Mouse (Mus musculus): ENCODE data around the gene Rtn3. TPM values are rescaled to one million over a fixed set of nuclear protein-coding genes. Genes with fewer than 3 reads are reported as not detected.

Rtn3 gene
- polyA plus RNA-seq (2017; shearing (Covaris generic)): 56.7 TPM

DNA sequence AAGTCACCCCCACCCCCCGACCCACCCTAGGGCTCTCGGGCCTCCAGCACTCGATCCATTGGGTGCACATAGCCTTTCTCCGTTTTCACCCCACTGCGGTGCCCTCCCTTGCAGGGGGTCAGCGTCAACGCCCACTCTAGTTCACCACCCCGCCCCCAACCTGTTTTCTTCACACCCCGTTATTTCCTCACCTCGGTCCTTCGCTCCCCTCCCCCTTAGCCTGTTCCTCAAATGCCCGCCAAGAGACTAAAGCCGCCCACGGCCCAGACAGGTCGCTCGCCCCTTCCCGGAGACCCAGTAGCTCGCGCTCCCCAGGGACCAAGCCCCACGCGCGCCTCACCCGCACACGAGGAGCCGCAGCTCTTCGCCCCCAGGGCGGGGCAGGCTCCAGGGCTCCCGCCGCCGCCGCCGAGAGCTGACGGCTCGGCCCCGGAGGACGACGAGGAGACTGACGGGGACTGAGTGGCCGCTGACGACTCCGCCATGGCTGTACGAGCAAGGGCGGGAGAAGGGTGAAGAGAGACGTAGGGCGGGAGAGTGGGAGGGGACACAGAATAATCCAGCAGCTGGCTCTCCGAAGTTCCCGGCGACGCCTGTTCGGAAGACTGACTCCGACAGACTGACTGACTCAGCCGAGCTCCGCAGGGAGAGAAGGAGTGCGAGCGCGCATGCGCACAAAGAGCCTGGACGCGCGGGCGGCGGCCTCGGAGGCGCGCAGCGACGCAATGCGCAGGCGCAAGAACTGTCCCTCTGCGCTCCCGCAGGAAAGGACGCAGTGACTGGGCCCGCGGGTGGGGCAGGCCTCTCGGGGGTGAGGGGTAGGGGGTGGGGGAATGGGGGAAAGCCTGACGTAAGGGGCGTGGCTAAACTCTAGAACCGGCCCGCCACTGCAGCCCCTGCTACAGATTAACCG lies at the start of gene Rtn3:
TSS of gene Rtn3 (minus strand) at position 683 of the 913 bp plus-strand sequence.

DNA sequence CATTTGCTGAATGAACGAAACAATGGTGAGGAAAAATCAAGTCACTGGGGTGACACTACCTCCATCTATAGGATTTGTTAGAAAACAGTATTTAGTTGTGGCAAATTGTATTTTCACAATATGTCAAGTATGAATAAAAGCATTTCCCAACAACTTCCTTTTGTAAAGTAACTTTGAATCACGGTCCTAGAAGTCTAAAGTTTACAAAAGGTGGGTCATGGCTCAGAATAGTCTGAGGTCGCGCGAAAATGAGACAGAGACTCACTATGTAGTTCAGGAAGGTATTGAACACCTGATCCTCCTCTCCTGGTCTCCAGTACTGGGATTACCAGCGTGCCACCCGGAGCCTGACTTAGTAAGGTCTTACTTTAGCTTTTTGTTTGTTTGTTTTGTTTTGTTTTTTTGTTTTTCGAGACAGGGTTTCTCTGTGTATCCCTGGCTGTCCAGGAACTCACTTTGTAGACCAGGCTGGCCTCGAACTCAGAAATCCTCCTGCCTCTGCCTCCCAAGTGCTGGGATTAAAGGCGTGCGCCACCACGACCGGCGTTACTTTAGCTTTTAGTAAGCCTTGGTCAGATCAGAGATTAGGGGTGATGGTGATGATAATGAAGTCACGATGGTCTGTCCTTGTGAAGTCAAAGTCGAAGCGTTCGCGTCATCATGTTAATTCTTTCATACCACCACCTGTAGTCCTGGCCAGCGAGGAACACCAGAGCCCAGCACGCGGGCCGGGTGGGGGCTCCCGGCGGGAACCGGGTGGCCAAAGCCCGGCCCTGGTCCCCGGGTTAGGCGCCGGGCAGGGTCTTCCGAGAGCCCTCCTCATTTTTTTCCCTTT lies 10.5 kb upstream of the Rtn3 start, which contains the start of gene Atl3:
TSS of gene Atl3 (plus strand) at position 689 of the 835 bp plus-strand sequence.

DNA sequence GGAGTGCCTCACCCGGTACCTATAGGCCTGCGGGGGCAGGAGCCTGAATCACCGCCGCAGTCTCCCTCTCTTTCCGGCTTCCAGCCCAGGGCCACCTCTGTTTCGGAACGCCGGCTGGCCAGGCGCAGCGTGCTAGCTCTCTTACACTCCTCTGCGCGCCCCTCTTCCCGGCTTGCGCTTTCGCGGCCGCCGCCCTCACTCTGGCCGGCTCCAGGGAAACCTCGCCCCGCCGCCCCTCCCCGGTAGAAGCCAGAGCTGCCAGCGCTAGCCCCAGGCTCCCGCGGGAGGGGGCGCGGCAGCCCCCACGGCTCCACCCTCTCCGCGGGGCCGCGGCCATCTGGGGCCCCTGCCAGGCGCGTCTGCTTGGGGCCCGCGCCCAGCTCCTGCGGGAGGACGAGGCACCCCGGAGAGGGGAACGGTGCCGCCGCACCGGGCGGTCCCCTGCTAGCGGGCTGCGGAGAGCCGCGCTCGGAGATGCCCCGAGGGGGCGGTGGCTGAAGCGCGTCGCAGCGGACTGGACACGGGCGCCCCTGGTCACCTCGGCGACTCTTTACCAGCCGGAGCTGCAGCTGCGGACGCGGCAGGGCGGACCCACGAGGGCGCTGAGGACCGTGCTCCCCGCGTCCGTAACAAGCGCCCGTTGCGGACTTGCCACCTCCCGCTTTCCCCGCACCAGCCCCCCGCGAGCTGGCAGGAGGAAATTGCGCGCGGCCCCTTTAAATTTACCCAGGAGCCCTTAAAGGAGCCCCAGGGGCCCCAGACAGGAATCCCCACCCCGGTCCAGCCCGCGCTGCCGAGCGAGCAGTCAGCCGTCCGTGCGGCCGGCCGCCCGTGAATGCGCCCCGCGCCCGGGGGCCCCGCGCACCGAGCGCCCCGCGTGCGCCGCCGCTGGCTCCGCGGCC lies 66.0 kb downstream of the Rtn3 start, which contains the start of gene 2700081O15Rik:
TSS of gene 2700081O15Rik (plus strand) at position 792 of the 902 bp plus-strand sequence.

DNA sequence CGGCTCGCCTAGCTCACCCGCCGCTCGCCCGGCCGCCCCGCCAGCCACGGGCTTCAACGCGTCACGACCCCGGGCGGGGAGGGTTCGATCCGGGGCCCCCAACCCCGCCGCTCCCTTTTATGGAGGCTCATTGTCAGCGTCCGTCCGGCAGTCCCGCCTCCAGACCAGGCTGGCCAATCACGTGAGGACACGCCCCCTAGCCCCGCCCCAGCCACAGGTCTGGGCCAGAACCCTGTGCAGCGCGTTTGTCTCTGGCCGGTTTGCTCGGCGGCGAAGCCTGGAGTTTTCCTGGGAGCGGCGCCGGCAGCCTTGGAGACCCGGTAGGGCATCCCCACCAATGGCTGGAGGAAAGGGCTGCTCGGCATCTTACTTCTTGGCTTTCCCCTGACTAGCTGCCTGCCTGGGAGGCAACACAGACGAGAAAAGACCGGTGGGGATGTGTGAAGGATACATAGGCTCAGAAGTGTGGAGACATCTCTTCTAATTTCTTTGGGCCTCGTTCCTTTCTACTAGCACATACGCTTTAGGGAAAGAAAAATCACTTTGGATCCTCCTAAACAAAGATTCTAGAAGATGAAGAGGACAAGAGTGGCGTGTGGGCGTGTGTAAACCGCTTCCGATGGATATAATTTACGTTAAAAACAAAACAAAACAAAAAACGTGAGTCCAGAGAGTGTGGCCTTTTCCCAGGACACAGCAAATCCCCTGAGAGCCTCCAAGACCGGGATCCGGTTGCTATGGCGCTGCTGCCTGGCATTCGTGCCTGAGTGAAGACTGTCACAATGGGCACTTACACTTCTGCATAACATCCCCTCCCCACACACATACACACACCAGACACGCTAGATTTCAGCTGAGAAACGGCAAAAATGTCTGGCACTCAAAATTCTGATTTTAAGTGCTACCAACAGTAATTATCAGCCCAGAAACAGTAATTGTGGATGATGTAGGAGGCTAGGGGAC lies 99.9 kb downstream of the Rtn3 start, which contains the start of gene Spindoc:
TSS of gene Spindoc (minus strand) at position 92 of the 963 bp plus-strand sequence.

Other genes starting within 250 kb of the Rtn3 start
- 34.3 TPM for gene Naa40, start 242.1 kb downstream of the Rtn3 start, polyA plus RNA-seq (2017; shearing (Covaris generic))
- gene Rcor2, start 216.0 kb downstream of the Rtn3 start, polyA plus RNA-seq (2017; shearing (Covaris generic)): 3.1 TPM
- 239 TPM for gene Mark2, start 141.4 kb downstream of the Rtn3 start, polyA plus RNA-seq (2017; shearing (Covaris generic))
- gene Spindoc, start 100.3 kb downstream of the Rtn3 start, polyA plus RNA-seq (2017; shearing (Covaris generic)): 31.4 TPM
- 0.36 TPM for gene 2700081O15Rik, start 65.7 kb downstream of the Rtn3 start, polyA plus RNA-seq (2017; shearing (Covaris generic))
- 21.7 TPM for gene Atl3, start 10.8 kb upstream of the Rtn3 start, polyA plus RNA-seq (2017; shearing (Covaris generic))
- gene Pla2g16, start 74.2 kb upstream of the Rtn3 start, polyA plus RNA-seq (2017; shearing (Covaris generic)): 34.9 TPM
- not detected for gene Lgals12, start 123.9 kb upstream of the Rtn3 start, polyA plus RNA-seq (2017; shearing (Covaris generic))
- gene Hrasls5, start 129.3 kb upstream of the Rtn3 start, polyA plus RNA-seq (2017; shearing (Covaris generic)): not detected
- gene Slc22a19, start 228.0 kb upstream of the Rtn3 start, polyA plus RNA-seq (2017; shearing (Covaris generic)): not detected

All from naive thymus-derived CD4-positive, alpha-beta T cell, adult 5 months (primary cell).